Mouse (Mus musculus): Measurements from ENCODE around the gene St6galnac5. TPM values are rescaled to one million over a fixed set of nuclear protein-coding genes. Genes with fewer than 3 reads are reported as not detected.

The St6galnac5 gene
- polyA plus RNA-seq, 1 experiment from 2014 or later: 0.96 TPM

DNA sequence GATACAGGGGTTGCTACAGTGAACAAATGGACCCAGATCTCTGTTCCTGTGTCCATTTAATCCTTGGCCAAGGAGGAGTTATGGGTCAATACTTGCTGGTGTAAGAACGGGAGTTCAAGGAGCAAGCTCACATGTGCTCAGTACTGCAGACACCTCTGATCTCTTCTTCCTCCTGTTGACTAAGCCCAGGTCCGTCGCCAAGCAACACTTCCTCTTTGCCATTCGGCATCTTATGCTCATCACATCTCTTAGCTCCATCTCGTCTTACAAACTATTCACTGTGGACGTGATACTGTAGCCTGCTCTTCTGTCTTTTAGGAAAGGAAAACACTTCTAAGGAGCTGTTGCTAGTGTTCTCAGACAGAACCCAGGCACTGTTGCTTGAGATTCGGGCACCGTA, 64.5 kb downstream of the St6galnac5 start:
- no peak overlapping the region for H3K4me2 ChIP-seq (ENCODE audit: low read depth, severe bottlenecking)
- no peaks in the 10 kb centered on the region for H3K9me3 ChIP-seq (ENCODE audit: control insufficient read depth, low read length)
- no peaks in the 10 kb centered on the region for H3K36me3 ChIP-seq (ENCODE audit: control insufficient read depth, insufficient read depth, low read length)
- H3K4me1 ChIP-seq (ENCODE audit: control insufficient read depth, insufficient read depth, low read length): no peaks in the 10 kb centered on the region
- no peaks in the 10 kb centered on the region for H3K27me3 ChIP-seq (ENCODE audit: control insufficient read depth, insufficient read depth, low read length)
- H3K4me3 ChIP-seq (ENCODE audit: low read depth, low read length): no peak overlapping the region
- WGBS: 68% methylated on average over 8 of the region's 8 CpGs
- DNase-seq (ENCODE audit: low spot score) (no peak), ATAC-seq (ENCODE audit: insufficient number of reproducible peaks, low FRiP score, low TSS enrichment, low read depth) (no peak)
- no peak overlapping the region for H3K27ac ChIP-seq (replicated peaks; ENCODE audit: low read depth, low read length)
- no peak overlapping the region for H3K9ac ChIP-seq (ENCODE audit: low read length)

DNA sequence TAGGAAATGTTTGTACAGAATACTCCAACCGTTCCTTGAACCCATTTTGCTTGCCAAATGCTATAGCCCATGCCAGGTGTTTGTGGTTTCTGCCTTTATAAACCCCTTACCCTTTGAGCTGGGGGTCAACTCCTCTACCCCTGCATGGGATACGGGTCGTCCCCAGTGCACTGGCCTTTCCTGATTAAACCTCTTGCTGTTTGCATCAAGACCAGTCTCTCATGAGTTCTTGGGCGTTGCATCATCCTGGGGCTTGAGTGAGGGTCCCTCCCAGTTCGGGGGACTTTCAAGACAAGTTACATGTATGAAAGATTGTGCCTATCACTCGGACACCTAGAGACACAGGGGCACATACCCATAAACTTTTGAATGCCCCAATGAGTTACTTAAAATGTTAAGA, 67.7 kb downstream of the St6galnac5 start:
- Histone ChIP-seq H3K27ac (replicated peaks; ENCODE audit: low read depth, low read length) (no peak overlapping the region), H3K9ac (ENCODE audit: low read length) (no peak overlapping the region), H3K36me3 (ENCODE audit: control insufficient read depth, insufficient read depth, low read length) (no peaks in the 10 kb centered on the region), H3K4me2 (ENCODE audit: low read depth, severe bottlenecking) (no peak overlapping the region), H3K27me3 (ENCODE audit: control insufficient read depth, insufficient read depth, low read length) (no peaks in the 10 kb centered on the region), H3K9me3 (ENCODE audit: control insufficient read depth, low read length) (no peaks in the 10 kb centered on the region), H3K4me3 (ENCODE audit: low read depth, low read length) (no peak overlapping the region), H3K4me1 (ENCODE audit: control insufficient read depth, insufficient read depth, low read length) (no peaks in the 10 kb centered on the region)
- DNase-seq (ENCODE audit: low spot score) (no peak), ATAC-seq (ENCODE audit: insufficient number of reproducible peaks, low FRiP score, low TSS enrichment, low read depth) (no peak)
- 85% methylated on average over 6 of the region's 6 CpGs for WGBS

DNA sequence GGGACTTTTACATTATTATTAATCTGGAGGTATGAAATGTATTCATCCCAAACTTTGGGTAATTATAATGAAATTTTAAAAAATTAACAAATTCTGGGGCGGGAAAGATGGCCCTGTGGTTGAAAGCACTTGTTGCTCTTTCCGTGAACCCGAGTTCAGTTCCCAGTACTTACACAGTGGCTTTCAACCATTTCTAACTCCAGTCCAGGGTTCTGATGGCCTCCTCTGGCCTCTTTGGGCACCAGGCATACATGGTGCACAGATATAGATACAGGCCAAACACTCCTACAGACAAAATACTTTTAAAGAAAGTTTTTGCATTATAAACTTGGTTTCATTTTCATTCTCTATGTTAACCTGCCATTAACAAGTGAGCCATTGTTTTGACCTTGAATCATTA, 68.4 kb downstream of the St6galnac5 start:
- Histone ChIP-seq H3K27ac (replicated peaks; ENCODE audit: low read depth, low read length) (no peak overlapping the region), H3K9ac (ENCODE audit: low read length) (no peak overlapping the region), H3K9me3 (ENCODE audit: control insufficient read depth, low read length) (no peaks in the 10 kb centered on the region), H3K4me1 (ENCODE audit: control insufficient read depth, insufficient read depth, low read length) (no peaks in the 10 kb centered on the region), H3K36me3 (ENCODE audit: control insufficient read depth, insufficient read depth, low read length) (no peaks in the 10 kb centered on the region), H3K27me3 (ENCODE audit: control insufficient read depth, insufficient read depth, low read length) (no peaks in the 10 kb centered on the region), H3K4me2 (ENCODE audit: low read depth, severe bottlenecking) (no peak overlapping the region), H3K4me3 (ENCODE audit: low read depth, low read length) (no peak overlapping the region)
- DNase-seq (ENCODE audit: low spot score) (no peak), ATAC-seq (ENCODE audit: insufficient number of reproducible peaks, low FRiP score, low TSS enrichment, low read depth) (no peak)
- WGBS: 95% methylated on average over 3 of the region's 3 CpGs

DNA sequence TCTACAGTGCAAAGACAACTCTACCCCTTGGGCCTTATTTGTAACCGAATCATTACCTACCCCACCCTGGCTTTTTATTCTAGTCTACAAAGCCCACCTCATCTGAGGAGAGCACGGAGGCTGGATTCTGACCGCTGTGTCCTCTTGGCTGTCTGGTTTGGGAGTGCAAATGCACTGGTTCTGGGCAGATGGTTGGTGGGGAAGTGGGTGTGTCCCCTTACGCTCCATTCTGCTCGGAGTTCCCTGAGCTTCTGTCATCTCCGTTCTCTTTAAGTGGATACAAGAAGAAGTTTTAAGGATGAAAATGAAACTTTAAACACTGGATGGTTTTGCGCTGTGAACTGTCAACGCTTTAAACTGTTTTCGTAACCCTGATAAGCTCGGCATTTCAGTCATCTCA, 68.9 kb downstream of the St6galnac5 start:
- no peak overlapping the region for H3K9ac ChIP-seq (ENCODE audit: low read length)
- no peak overlapping the region for H3K4me2 ChIP-seq (ENCODE audit: low read depth, severe bottlenecking)
- 93% methylated on average over 10 of the region's 10 CpGs for WGBS
- no peak for DNase-seq (ENCODE audit: low spot score)
- H3K4me1 ChIP-seq (ENCODE audit: control insufficient read depth, insufficient read depth, low read length): no peaks in the 10 kb centered on the region
- no peak for ATAC-seq (ENCODE audit: insufficient number of reproducible peaks, low FRiP score, low TSS enrichment, low read depth)
- H3K36me3 ChIP-seq (ENCODE audit: control insufficient read depth, insufficient read depth, low read length): no peaks in the 10 kb centered on the region
- H3K9me3 ChIP-seq (ENCODE audit: control insufficient read depth, low read length): no peaks in the 10 kb centered on the region
- H3K4me3 ChIP-seq (ENCODE audit: low read depth, low read length): no peak overlapping the region
- H3K27ac ChIP-seq (replicated peaks; ENCODE audit: low read depth, low read length): no peak overlapping the region
- no peaks in the 10 kb centered on the region for H3K27me3 ChIP-seq (ENCODE audit: control insufficient read depth, insufficient read depth, low read length)

DNA sequence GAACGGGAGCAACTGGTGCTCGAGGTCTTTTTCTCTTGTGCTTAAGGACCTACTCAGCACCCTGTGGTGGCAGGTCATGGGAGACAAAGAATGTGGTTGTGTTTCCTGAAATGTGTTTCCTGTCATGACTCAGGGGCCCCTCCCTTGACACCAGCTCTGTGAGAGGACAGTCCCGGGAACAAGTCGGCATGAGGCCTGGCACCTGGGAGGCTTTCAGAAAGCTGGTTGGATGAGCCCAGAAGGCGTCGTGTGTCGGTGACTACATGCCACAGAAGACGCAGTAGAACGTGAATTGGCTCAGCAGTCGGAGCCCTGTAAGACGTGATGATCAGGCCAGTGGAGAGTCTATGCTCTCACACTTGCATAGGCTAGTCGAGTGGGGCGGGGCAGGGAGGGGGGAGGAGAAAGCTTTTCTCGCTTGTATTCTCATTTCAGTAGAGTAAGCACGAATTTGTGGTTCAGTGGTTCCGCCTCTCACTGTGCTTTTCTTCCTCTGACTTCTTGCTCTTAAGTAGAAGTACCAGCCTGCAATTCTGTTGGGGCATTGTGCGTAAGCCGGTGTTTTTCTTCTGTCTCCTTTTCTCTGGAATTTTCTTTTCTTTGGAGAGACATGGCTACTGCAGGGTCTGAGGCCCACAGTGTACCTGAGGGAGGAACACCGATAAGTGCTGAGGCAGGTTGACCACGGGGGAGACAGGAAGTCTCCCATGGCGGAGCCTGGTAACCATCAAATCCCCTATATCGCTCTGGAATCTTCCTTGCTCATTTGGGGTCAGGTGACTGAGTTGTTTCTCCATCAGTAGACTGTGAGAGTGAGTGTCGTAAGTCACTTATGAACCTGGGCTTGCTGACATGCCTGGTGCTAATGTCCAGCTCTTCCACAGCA, 69.6 kb downstream of the St6galnac5 start:
- Histone ChIP-seq H3K9me3 (ENCODE audit: control insufficient read depth, low read length) (no peaks in the 10 kb centered on the region), H3K27me3 (ENCODE audit: control insufficient read depth, insufficient read depth, low read length) (no peaks in the 10 kb centered on the region), H3K4me3 (ENCODE audit: low read depth, low read length) (no peak overlapping the region), H3K27ac (replicated peaks; ENCODE audit: low read depth, low read length) (no peak overlapping the region), H3K4me2 (ENCODE audit: low read depth, severe bottlenecking) (no peak overlapping the region), H3K9ac (ENCODE audit: low read length) (no peak overlapping the region), H3K36me3 (ENCODE audit: control insufficient read depth, insufficient read depth, low read length) (no peaks in the 10 kb centered on the region), H3K4me1 (ENCODE audit: control insufficient read depth, insufficient read depth, low read length) (no peaks in the 10 kb centered on the region)
- DNase-seq (ENCODE audit: low spot score): no peak
- WGBS: 88% methylated on average over 23 of the region's 23 CpGs
- ATAC-seq (ENCODE audit: insufficient number of reproducible peaks, low FRiP score, low TSS enrichment, low read depth): no peak

DNA sequence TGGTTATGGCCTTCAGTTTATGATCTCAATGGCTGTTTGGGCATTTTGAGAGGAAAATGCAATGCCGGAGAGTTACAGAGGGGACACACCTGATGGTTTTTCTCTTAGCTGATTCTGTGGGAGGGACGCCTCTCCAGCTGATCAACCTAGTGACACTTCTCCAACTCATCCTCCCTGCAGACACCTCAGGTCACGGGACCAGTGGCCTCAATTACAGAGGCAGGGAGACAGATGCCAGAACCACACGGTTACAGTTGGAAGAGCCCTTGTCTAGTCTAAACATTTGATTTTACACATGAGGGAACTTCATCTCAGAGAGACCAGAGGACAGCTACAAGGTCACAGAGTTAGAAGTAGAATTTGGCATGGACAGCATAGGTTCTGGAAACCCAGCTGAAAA, 70.5 kb downstream of the St6galnac5 start:
- ATAC-seq (ENCODE audit: insufficient number of reproducible peaks, low FRiP score, low TSS enrichment, low read depth) (no peak), DNase-seq (ENCODE audit: low spot score) (no peak)
- Histone ChIP-seq H3K4me3 (ENCODE audit: low read depth, low read length) (no peak overlapping the region), H3K9me3 (ENCODE audit: control insufficient read depth, low read length) (no peaks in the 10 kb centered on the region), H3K4me2 (ENCODE audit: low read depth, severe bottlenecking) (no peak overlapping the region), H3K36me3 (ENCODE audit: control insufficient read depth, insufficient read depth, low read length) (no peaks in the 10 kb centered on the region), H3K4me1 (ENCODE audit: control insufficient read depth, insufficient read depth, low read length) (no peaks in the 10 kb centered on the region), H3K27me3 (ENCODE audit: control insufficient read depth, insufficient read depth, low read length) (no peaks in the 10 kb centered on the region), H3K27ac (replicated peaks; ENCODE audit: low read depth, low read length) (no peak overlapping the region), H3K9ac (ENCODE audit: low read length) (no peak overlapping the region)
- WGBS: 79% methylated on average over 4 of the region's 4 CpGs

DNA sequence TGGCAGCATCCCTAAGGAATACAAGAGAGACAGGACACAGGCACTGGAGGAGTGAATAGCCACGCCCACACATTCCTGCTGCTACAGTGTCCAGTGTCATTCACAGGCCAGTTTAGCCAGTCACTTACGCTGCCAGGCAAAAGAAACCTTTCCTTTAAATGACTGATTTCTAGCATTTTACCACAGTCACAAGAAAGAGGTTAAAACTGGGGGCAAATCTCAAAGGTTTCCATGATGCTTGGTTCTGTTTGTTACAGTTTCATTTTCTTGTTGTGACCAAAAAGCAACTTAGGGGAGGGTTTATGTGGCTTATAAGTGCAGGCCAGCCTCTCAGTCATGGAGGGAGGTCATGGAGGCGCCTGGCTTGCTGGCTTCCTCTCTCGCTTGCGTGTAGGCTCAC, 74.4 kb downstream of the St6galnac5 start:
- ATAC-seq (ENCODE audit: insufficient number of reproducible peaks, low FRiP score, low TSS enrichment, low read depth): no peak
- no peak for DNase-seq (ENCODE audit: low spot score)
- no peaks in the 10 kb centered on the region for H3K4me1 ChIP-seq (ENCODE audit: control insufficient read depth, insufficient read depth, low read length)
- no peaks in the 10 kb centered on the region for H3K9me3 ChIP-seq (ENCODE audit: control insufficient read depth, low read length)
- no peaks in the 10 kb centered on the region for H3K27me3 ChIP-seq (ENCODE audit: control insufficient read depth, insufficient read depth, low read length)
- H3K4me3 ChIP-seq (ENCODE audit: low read depth, low read length): no peak overlapping the region
- 75% methylated on average over 5 of the region's 5 CpGs for WGBS
- H3K36me3 ChIP-seq (ENCODE audit: control insufficient read depth, insufficient read depth, low read length): no peaks in the 10 kb centered on the region
- H3K4me2 ChIP-seq (ENCODE audit: low read depth, severe bottlenecking): no peak overlapping the region
- H3K27ac ChIP-seq (replicated peaks; ENCODE audit: low read depth, low read length): no peak overlapping the region
- no peak overlapping the region for H3K9ac ChIP-seq (ENCODE audit: low read length)

DNA sequence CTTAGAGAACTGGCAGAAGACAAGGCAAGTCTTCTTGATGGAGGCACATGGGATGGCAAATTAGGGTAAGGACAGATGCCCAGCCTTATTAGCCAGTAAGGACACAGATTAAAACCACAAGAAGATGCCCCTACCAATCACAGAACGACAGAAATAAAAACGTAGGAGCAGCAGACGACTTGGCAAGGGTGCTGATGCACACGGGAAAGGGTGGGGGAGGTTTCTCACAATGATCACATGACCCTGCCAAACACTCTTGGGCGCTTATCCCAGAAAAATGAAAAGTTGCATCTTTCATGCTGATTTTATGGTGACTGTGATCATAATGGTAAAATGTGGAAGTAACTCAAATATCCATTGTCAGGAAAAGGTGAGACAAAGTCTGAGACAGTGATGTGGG, 75.0 kb downstream of the St6galnac5 start:
- no peak for DNase-seq (ENCODE audit: low spot score)
- H3K27me3 ChIP-seq (ENCODE audit: control insufficient read depth, insufficient read depth, low read length): no peaks in the 10 kb centered on the region
- ATAC-seq (ENCODE audit: insufficient number of reproducible peaks, low FRiP score, low TSS enrichment, low read depth): no peak
- no peaks in the 10 kb centered on the region for H3K4me1 ChIP-seq (ENCODE audit: control insufficient read depth, insufficient read depth, low read length)
- 81% methylated on average over 5 of the region's 5 CpGs for WGBS
- no peak overlapping the region for H3K9ac ChIP-seq (ENCODE audit: low read length)
- H3K9me3 ChIP-seq (ENCODE audit: control insufficient read depth, low read length): no peaks in the 10 kb centered on the region
- H3K4me2 ChIP-seq (ENCODE audit: low read depth, severe bottlenecking): no peak overlapping the region
- no peak overlapping the region for H3K4me3 ChIP-seq (ENCODE audit: low read depth, low read length)
- H3K27ac ChIP-seq (replicated peaks; ENCODE audit: low read depth, low read length): no peak overlapping the region
- H3K36me3 ChIP-seq (ENCODE audit: control insufficient read depth, insufficient read depth, low read length): no peaks in the 10 kb centered on the region

DNA sequence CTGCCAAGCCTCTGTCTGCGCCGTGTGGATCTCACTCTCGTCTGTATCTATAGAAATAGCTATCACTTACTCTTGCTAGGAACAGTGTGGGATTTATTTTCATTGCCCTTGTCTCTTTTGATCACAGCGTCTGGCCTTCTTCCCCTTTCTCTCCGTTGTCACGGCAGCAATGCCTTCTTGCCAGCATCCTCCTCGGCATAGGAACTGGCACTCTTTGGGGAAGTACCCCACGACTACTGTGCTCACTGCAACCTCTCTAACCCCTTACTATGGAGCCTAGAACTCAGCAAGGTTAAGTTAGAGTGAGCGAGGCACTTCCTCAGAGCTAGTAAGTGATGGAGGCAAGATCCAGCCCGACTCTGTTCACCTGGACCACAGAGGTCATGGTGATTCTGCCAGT, 76.2 kb downstream of the St6galnac5 start:
- no peak for ATAC-seq (ENCODE audit: insufficient number of reproducible peaks, low FRiP score, low TSS enrichment, low read depth)
- 77% methylated on average over 10 of the region's 10 CpGs for WGBS
- no peak for DNase-seq (ENCODE audit: low spot score)

More for the DNA sequence above, 76.2 kb downstream of the St6galnac5 start:
- Histone ChIP-seq H3K27ac (replicated peaks; ENCODE audit: low read depth, low read length) (no peak overlapping the region), H3K4me3 (ENCODE audit: low read depth, low read length) (no peak overlapping the region), H3K4me1 (ENCODE audit: control insufficient read depth, insufficient read depth, low read length) (no peaks in the 10 kb centered on the region), H3K27me3 (ENCODE audit: control insufficient read depth, insufficient read depth, low read length) (no peaks in the 10 kb centered on the region), H3K36me3 (ENCODE audit: control insufficient read depth, insufficient read depth, low read length) (no peaks in the 10 kb centered on the region), H3K9me3 (ENCODE audit: control insufficient read depth, low read length) (no peaks in the 10 kb centered on the region), H3K4me2 (ENCODE audit: low read depth, severe bottlenecking) (no peak overlapping the region), H3K9ac (ENCODE audit: low read length) (no peak overlapping the region)

All from limb, embryonic 11.5 days (tissue).